Mouse (Mus musculus) urinary bladder, postnatal 4 days (tissue): ENCODE data around the gene Klhl26.
"Not testable (repeated sequence)": the region's sequence is repeated elsewhere in the genome, so short reads cannot be mapped to it uniquely, and the experiment has no call there.

Experiments used
- DNase-seq, 2 experiments: peaks; one replicate each; pipeline ENCODE4 v3.0.0; 2021 to 2022; ENCODE audit warnings: low spot score in 2 of 2

Klhl26 gene

GRCm38 (mm10) chr8:70476333-70477268 lies at the start of gene Klhl26:
Gene Klhl26 (minus strand): TSS chr8:70476968.
- peak; percentile 93 to 99 for DNase-seq

- DNase-seq: peak; percentile 94 to 95
Measured at GRCm38 (mm10) chr8:70522592-70523403, 46.0 kb upstream of the Klhl26 start.

GRCm38 (mm10) chr8:70519606-70520005 lies 42.8 kb upstream of the Klhl26 start:
- no peak for DNase-seq

- no peak for DNase-seq
Measured at GRCm38 (mm10) chr8:70519043-70519442, 42.3 kb upstream of the Klhl26 start.

GRCm38 (mm10) chr8:70517940-70518643 lies 41.3 kb upstream of the Klhl26 start:
- DNase-seq: peak in 1 of 2 experiments; percentile 51

- DNase-seq: no peak
Measured at GRCm38 (mm10) chr8:70513441-70513840, 36.7 kb upstream of the Klhl26 start.

- DNase-seq: no peak
Measured at GRCm38 (mm10) chr8:70512253-70512903, 35.6 kb upstream of the Klhl26 start.

GRCm38 (mm10) chr8:70511770-70512169 lies 35.0 kb upstream of the Klhl26 start:
- DNase-seq: no peak

- DNase-seq: not testable (repeated sequence)
Measured at GRCm38 (mm10) chr8:70511174-70511573, 34.4 kb upstream of the Klhl26 start.

- DNase-seq: peak; percentile 96 to 98
Measured at GRCm38 (mm10) chr8:70510228-70510915, 33.6 kb upstream of the Klhl26 start, which contains the start of gene Uba52. Gene Uba52 (minus strand): TSS chr8:70510801.

- no peak for DNase-seq
Measured at GRCm38 (mm10) chr8:70509281-70509952, 32.6 kb upstream of the Klhl26 start.

GRCm38 (mm10) chr8:70507027-70507393 lies 30.2 kb upstream of the Klhl26 start:
- no peak for DNase-seq

- peak; percentile 92 for DNase-seq
Measured at GRCm38 (mm10) chr8:70506328-70507026, 29.7 kb upstream of the Klhl26 start, which contains the start of gene Rex1bd. Gene Rex1bd (minus strand): TSS chr8:70506752.

GRCm38 (mm10) chr8:70505698-70506327 lies 29.0 kb upstream of the Klhl26 start:
- DNase-seq: no peak

GRCm38 (mm10) chr8:70504851-70505250 lies 28.1 kb upstream of the Klhl26 start:
- peak; percentile 54 to 80 for DNase-seq

- peak; percentile 66 to 78 for DNase-seq
Measured at GRCm38 (mm10) chr8:70504291-70504716, 27.5 kb upstream of the Klhl26 start.

GRCm38 (mm10) chr8:70503062-70503750 lies 26.4 kb upstream of the Klhl26 start:
- peak; percentile 70 to 73 for DNase-seq

GRCm38 (mm10) chr8:70502540-70502939 lies 25.8 kb upstream of the Klhl26 start:
- no peak for DNase-seq
